Mouse (Mus musculus) olfactory bulb, adult 2 months (tissue): Measurements from ENCODE around the gene Cbll1.

Experiments
- CTCF ChIP-seq: fragments of 200-500 bp; IDR thresholded peaks from 2 replicates; pipeline ENCODE4 v1.5.1; 2012; ENCODE audit warnings: low read depth, mild to moderate bottlenecking, low read length, moderate library complexity; ENCODE audit not compliant: insufficient read depth
- POLR2A ChIP-seq: fragments of 200-500 bp; IDR thresholded peaks from 2 replicates; pipeline ENCODE4 v1.6.1; 2012; ENCODE audit warnings: mild to moderate bottlenecking, low read depth, low read length, moderate library complexity; ENCODE audit not compliant: insufficient read depth

DNA sequence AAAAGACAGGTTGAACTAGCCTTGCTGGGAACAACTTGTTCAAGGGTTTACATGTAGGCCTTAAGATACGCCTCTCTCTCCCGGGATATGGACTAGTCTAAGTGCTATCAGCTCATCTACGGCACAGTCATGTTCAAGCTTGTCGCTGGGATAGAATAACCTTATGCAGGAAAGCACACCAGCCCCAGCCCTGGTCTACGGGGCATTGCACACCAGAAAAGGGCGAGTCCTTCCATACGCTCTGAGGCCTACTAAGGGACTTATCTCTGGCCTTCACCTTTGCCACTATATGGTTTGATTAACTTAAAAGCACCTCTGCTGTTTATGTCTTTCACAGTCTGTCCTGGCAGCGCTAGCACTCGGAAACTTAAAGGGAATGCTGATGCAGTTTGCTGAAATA, 38.0 kb downstream of the Cbll1 start:
- TF ChIP-seq CTCF (no peak), POLR2A (no peak)
